Mouse (Mus musculus) thymus, adult 2 months (tissue): ENCODE data around the gene Fam83d.

Source experiments
- CTCF ChIP-seq: fragments of 200-500 bp; IDR thresholded peaks from 2 replicates; pipeline ENCODE4 v1.5.1; 2012; ENCODE audit warnings: mild to moderate bottlenecking, control low read depth, low read length, moderate library complexity, borderline replicate concordance; ENCODE audit not compliant: control insufficient read depth, poor library complexity, insufficient read depth; ENCODE audit errors: extremely low read depth
- POLR2A ChIP-seq: fragments of 200-500 bp; IDR thresholded peaks from 2 replicates; pipeline ENCODE4 v1.6.1; 2012; ENCODE audit warnings: mild to moderate bottlenecking, low read length, control low read depth, moderate library complexity; ENCODE audit not compliant: control insufficient read depth, poor library complexity, insufficient read depth; ENCODE audit errors: extremely low read depth

GRCm38 (mm10) chr2:158741011-158741501 lies 26.8 kb upstream of the Fam83d start:
- TF ChIP-seq CTCF (no peak), POLR2A (no peak)
